Mouse (Mus musculus): ENCODE measurements around the gene Has3. TPM values are rescaled to one million over a fixed set of nuclear protein-coding genes. Genes with fewer than 3 reads are reported as not detected.
A peak's percentile ranks its signal among the peaks of the same experiment; 100 is the strongest.
"Not testable (repeated sequence)": the region's sequence is repeated elsewhere in the genome, so short reads cannot be mapped to it uniquely, and the experiment has no call there.

Has3 gene
- polyA plus RNA-seq, 1 experiment from 2014 or later: 0.02 TPM

- Histone ChIP-seq H3K4me3 (replicated peaks) (no peak overlapping the region), H3K27ac (no peak overlapping the region), H3K4me1 (replicated peaks) (no peaks in the 10 kb centered on the region), H3K9ac (no peak overlapping the region), H3K36me3 (no peaks in the 10 kb centered on the region), H3K27me3 (peaks cover 15% of the 10 kb centered on the region), H3K9me3 (replicated peaks) (no peaks in the 10 kb centered on the region), H3K4me2 (no peak overlapping the region)
- DNase-seq (no peak), ATAC-seq (ENCODE audit: low read depth) (no peak)
- whole genome bisulfite sequencing (ENCODE audit: insufficient replicate concordance): 72% methylated on average over 10 of the region's 10 CpGs
These were observed 7.2 kb upstream of the Has3 start for GRCm38 (mm10) chr8:106862845-106863244.

DNA sequence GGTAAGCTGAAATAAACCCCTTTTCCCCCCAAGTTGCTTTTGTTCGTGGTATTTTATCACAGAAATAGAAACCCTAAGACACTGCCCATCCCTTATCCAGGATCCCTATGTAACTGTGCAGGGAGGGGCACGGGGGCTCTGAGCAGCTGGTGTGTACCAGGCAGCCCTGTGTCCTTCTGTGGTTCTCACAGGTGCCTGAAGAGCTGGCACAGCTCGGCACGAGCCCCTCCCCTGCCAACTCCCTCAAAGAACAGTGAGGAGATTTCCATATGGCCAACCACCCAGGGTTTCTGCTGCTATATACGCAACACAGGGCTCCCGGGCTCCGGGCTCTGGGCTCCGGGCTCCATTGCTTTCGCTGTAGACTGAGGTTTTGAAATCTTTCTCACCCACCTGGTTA lies 4.7 kb upstream of the Has3 start:
- H3K4me1 ChIP-seq (replicated peaks): peaks cover 5% of the 10 kb centered on the region
- peaks cover 41% of the 10 kb centered on the region for H3K27me3 ChIP-seq
- H3K4me2 ChIP-seq: no peak overlapping the region
- DNase-seq (no peak), ATAC-seq (ENCODE audit: low read depth) (no peak)
- 62% methylated on average over 9 of the region's 9 CpGs for WGBS (ENCODE audit: insufficient replicate concordance)
- no peak overlapping the region for H3K9ac ChIP-seq
- H3K4me3 ChIP-seq (replicated peaks): no peak overlapping the region
- H3K36me3 ChIP-seq: no peaks in the 10 kb centered on the region
- H3K27ac ChIP-seq: no peak overlapping the region
- H3K9me3 ChIP-seq (replicated peaks): no peaks in the 10 kb centered on the region

- Histone ChIP-seq H3K4me2 (peak overlapping the region; percentile 68), H3K27ac (no peak overlapping the region), H3K36me3 (peaks cover 8% of the 10 kb centered on the region), H3K9ac (peak overlapping the region; percentile 39; the same call in 1 of the 2 replicates), H3K27me3 (peaks cover 80% of the 10 kb centered on the region), H3K9me3 (replicated peaks) (no peaks in the 10 kb centered on the region), H3K4me1 (replicated peaks) (peaks cover 30% of the 10 kb centered on the region), H3K4me3 (replicated peaks) (peak overlapping the region; percentile 53)
- ATAC-seq (ENCODE audit: low read depth) (no peak), DNase-seq (no peak)
- whole genome bisulfite sequencing (ENCODE audit: insufficient replicate concordance): under 1% methylated on average over 60 of the region's 63 CpGs
These were observed 690 bp downstream of the Has3 start for GRCm38 (mm10) chr8:106870537-106871327.

DNA sequence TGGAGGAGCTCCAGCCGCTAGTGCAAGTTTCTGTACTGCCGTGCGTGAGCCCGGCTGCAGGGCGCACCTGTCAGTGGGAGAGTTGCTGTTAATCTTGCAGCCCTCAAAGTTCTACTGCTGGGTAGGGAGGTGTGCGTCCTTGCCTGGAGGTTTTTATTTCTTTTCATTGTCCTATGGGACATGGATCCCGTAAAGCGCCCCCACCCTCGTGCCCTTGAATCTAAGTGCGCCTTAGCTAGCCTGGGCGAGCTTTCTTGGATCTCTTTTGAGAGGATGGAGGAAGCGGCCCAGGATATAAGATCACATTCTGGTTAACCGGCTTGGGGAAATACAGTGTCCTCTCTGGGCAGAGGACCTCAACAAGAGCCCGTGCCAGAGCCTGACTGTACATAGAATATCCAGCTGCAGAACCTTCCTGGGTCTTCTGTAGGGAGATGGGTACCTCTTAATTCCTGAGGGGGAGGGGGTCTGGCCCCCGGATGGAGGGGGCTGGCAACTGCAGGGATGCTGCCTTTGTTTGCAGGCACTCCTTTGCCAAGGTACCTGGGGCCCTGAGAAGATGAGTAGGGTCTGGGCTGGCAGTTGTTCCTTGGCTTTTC lies 1.4 kb downstream of the Has3 start:
- DNase-seq (no peak), ATAC-seq (ENCODE audit: low read depth) (no peak)
- H3K9ac ChIP-seq: no peak overlapping the region
- H3K4me3 ChIP-seq (replicated peaks): peak overlapping the region; percentile 53
- H3K27me3 ChIP-seq: peaks cover 76% of the 10 kb centered on the region
- peaks cover 8% of the 10 kb centered on the region for H3K36me3 ChIP-seq
- WGBS (ENCODE audit: insufficient replicate concordance): 4% methylated on average over 15 of the region's 15 CpGs
- H3K4me1 ChIP-seq (replicated peaks): peaks cover 30% of the 10 kb centered on the region
- no peaks in the 10 kb centered on the region for H3K9me3 ChIP-seq (replicated peaks)
- H3K4me2 ChIP-seq: peak overlapping the region; percentile 68
- no peak overlapping the region for H3K27ac ChIP-seq

- Histone ChIP-seq H3K27me3 (peaks cover 73% of the 10 kb centered on the region), H3K27ac (no peak overlapping the region), H3K9ac (0 out of 2 replicates have a peak overlapping the region, but pooled peaks have one; percentile 9), H3K4me2 (peak overlapping the region; percentile 68), H3K4me3 (replicated peaks) (peak overlapping the region; percentile 21; the same call in 1 of the 2 replicates), H3K36me3 (peaks cover 12% of the 10 kb centered on the region), H3K4me1 (replicated peaks) (peaks cover 30% of the 10 kb centered on the region), H3K9me3 (replicated peaks) (no peaks in the 10 kb centered on the region)
- WGBS (ENCODE audit: insufficient replicate concordance): 2% methylated on average over 22 of the region's 22 CpGs
- ATAC-seq (ENCODE audit: low read depth): peak; percentile 27; the same call in 1 of the 2 replicates
- DNase-seq: no peak
These were observed 1.9 kb downstream of the Has3 start for GRCm38 (mm10) chr8:106871931-106872371.

GRCm38 (mm10) chr8:106872454-106873034 lies 2.5 kb downstream of the Has3 start:
- Histone ChIP-seq H3K9ac (no peak overlapping the region), H3K4me3 (replicated peaks) (0 out of 2 replicates have a peak overlapping the region, but pooled peaks have one; percentile 21)
- no peak for ATAC-seq (ENCODE audit: low read depth)

DNA sequence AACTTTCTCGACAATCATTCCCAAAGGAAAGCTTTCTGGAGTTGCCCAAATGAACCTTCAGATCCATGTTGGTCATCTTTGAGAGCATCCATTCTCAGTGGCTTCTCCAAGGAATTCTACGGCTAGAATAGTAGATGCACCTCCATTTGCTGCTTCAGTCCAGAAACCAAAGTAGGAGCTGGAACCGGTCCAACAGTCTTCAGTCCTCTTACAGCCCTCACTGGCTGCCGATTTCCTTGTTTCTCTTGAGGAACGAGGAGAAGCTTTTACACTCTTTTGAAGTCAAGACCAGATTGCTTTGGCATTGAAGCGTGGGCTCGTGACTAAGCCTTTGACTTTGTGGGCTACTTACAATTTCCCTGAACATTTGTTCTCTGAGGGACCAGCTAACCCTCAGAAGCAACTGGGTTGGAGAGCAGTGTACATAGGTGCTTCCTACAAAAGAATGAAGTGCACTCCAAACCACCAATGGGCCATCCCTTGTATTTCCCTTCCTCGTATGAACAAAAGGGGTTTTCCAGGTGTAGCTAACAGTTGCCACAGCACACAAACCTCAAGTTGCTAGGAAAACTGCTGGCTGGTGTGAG lies 10.2 kb downstream of the Has3 start:
- no peaks in the 10 kb centered on the region for H3K9me3 ChIP-seq (replicated peaks)
- no peaks in the 10 kb centered on the region for H3K27me3 ChIP-seq
- WGBS (ENCODE audit: insufficient replicate concordance): 84% methylated on average over 8 of the region's 8 CpGs
- H3K4me2 ChIP-seq: no peak overlapping the region
- DNase-seq: no peak
- H3K36me3 ChIP-seq: peaks cover 70% of the 10 kb centered on the region
- no peak overlapping the region for H3K4me3 ChIP-seq (replicated peaks)
- no peaks in the 10 kb centered on the region for H3K4me1 ChIP-seq (replicated peaks)
- ATAC-seq (ENCODE audit: low read depth): no peak
- H3K9ac ChIP-seq: no peak overlapping the region
- H3K27ac ChIP-seq: no peak overlapping the region

More at GRCm38 (mm10) chr8:106872454-106873034, 2.5 kb downstream of the Has3 start:
- no peaks in the 10 kb centered on the region for H3K9me3 ChIP-seq (replicated peaks)
- H3K36me3 ChIP-seq: peaks cover 12% of the 10 kb centered on the region
- no peak overlapping the region for H3K27ac ChIP-seq
- 20% methylated on average over 8 of the region's 8 CpGs for WGBS (ENCODE audit: insufficient replicate concordance)
- H3K4me1 ChIP-seq (replicated peaks): peaks cover 30% of the 10 kb centered on the region
- H3K27me3 ChIP-seq: peaks cover 67% of the 10 kb centered on the region
- no peak for DNase-seq
- peak overlapping the region; percentile 68; the same call in 1 of the 2 replicates for H3K4me2 ChIP-seq

- H3K4me1 ChIP-seq (replicated peaks); H3K4me2 ChIP-seq; H3K27me3 ChIP-seq; DNase-seq; H3K9me3 ChIP-seq (replicated peaks); H3K9ac ChIP-seq; ATAC-seq (ENCODE audit: low read depth); H3K27ac ChIP-seq; H3K4me3 ChIP-seq (replicated peaks): not testable (repeated sequence)
- 92% methylated on average over 11 of the region's 11 CpGs for WGBS (ENCODE audit: insufficient replicate concordance)
- peaks cover 74% of the 10 kb centered on the region for H3K36me3 ChIP-seq
These were observed 14.1 kb downstream of the Has3 start for GRCm38 (mm10) chr8:106884094-106884493.

DNA sequence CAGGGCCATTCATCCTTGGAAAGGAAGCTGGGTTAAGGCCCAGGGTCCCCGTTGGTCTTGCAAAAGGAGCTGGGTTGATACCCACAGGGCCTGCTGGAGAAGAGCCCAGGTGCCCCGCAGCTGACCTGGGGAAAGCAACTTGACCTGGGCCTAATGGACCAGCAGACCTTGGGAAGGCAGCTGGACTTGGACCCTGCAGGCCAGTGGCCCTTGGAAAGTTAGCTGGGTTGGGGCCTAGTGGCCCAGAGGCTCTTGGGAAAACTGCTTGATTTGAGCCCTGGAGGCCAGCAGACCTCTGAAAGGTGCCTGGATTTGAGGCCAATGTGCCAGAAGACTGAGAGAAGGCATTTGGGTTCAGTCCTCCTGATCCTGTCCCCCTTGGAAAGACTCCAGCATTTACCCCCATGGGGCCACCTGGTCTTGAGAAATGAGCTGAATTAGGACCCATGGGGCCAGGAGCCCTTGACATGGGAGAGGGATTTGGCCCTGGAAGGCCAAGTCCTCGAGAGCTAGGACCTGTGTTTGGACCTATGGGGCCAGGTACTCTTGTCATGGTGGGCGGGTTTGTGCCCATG lies 14.9 kb downstream of the Has3 start:
- H3K9ac ChIP-seq; H3K27me3 ChIP-seq; DNase-seq; H3K27ac ChIP-seq; H3K9me3 ChIP-seq (replicated peaks); H3K4me3 ChIP-seq (replicated peaks); ATAC-seq (ENCODE audit: low read depth); H3K4me2 ChIP-seq: not testable (repeated sequence)
- H3K36me3 ChIP-seq: peaks cover 65% of the 10 kb centered on the region
- 79% methylated on average over 4 of the region's 4 CpGs for WGBS (ENCODE audit: insufficient replicate concordance)
- H3K4me1 ChIP-seq (replicated peaks): peaks cover 13% of the 10 kb centered on the region

DNA sequence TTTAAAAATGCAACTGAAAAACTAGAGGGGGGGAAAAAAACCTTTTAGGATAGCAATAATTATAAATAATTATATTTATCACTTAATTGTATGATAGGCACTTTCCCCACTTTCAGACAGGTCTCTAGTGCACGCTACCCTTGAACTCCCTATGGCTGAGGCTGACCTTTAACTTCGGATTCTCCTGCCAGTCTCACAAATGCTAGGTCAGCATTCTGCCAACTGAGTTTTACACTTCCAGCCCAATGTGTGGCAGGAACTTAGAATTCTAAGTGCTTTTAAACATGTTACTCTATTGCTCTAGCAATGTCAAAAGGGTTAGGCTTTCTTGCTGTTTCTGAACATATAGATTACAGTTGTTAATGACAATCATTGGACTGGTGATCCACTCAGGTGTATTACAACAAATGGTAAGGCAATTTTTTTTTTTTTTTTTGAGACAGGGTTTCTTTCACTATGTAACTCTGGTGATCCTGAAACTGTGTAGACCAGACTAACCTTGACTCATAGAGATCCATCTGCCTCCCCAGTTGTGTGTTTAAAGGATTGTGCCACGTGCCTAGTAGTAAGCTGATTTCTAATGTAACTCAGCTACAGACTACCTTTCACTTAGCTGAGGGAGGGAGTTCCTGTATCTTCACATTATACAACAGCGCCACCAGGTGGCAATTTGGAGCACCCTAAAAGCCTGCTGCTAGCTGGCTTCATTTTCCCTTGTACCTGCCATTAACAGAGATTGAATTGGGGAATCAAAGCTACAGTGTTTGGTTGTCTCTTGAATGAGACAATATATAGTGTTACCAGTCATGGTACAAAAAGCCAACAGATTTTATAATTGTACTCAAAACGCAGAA lies 17.5 kb downstream of the Has3 start:
- ATAC-seq (ENCODE audit: low read depth) (0 out of 2 replicates have a peak, but pooled peaks have one; percentile 34), DNase-seq (peak; percentile 51)
- no peaks in the 10 kb centered on the region for H3K27me3 ChIP-seq
- no peaks in the 10 kb centered on the region for H3K9me3 ChIP-seq (replicated peaks)
- no peak overlapping the region for H3K27ac ChIP-seq
- no peak overlapping the region for H3K4me3 ChIP-seq (replicated peaks)
- peaks cover 34% of the 10 kb centered on the region for H3K4me1 ChIP-seq (replicated peaks)
- H3K4me2 ChIP-seq: no peak overlapping the region
- H3K9ac ChIP-seq: no peak overlapping the region
- WGBS (ENCODE audit: insufficient replicate concordance): 41% methylated on average over 5 of the region's 5 CpGs
- H3K36me3 ChIP-seq: peaks cover 43% of the 10 kb centered on the region

Measured in liver, embryonic 13.5 days (tissue).